Mouse (Mus musculus): ENCODE results near the gene Cdc42bpb. TPM values are rescaled to one million over a fixed set of nuclear protein-coding genes. Genes with fewer than 3 reads are reported as not detected.

Gene Cdc42bpb
- polyA plus RNA-seq (2015; fragmentation: Nextera tagmentation; extraction: Ambion mirVana): 31.9 and 40.0 TPM in 2 replicates

DNA sequence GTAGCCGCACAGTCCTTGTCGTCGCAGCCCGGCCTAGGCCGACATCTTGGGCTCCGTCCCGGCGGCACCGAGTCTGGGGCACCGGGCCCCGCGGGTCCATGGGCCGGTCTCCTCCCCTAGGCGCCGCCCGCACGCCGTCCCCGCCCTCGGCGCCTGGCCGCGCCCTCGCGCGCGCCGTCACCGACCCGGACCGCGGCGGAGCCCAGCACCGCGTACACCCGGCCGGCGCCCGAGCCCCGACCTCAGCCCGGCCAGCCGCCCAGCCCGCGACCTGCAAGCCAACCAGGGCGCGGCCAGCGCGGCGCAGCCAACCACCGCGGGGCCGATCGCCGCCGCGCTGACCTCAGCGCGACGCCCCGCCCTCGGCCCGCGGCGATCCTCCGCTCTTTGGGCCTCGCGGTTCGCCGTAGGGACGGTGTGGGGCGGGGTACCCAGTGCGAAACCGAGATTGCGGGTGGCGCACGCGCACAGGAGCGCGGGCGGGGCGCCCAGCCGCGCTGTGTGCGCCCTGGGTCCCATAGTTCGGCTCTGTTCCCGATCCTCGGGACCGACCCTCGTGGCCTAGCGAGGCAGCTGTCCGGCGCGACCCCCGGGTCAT is at the start of gene Cdc42bpb:
Gene Cdc42bpb (minus strand): TSS at position 343 of the 598 bp plus-strand sequence.
- WGBS: under 1% methylated on average over 92 of the region's 94 CpGs
- Histone ChIP-seq H3K4me1 (peaks cover 47% of the 10 kb centered on the region), H3K27ac (peak within 1 kb of the TSS; percentile 97)

DNA sequence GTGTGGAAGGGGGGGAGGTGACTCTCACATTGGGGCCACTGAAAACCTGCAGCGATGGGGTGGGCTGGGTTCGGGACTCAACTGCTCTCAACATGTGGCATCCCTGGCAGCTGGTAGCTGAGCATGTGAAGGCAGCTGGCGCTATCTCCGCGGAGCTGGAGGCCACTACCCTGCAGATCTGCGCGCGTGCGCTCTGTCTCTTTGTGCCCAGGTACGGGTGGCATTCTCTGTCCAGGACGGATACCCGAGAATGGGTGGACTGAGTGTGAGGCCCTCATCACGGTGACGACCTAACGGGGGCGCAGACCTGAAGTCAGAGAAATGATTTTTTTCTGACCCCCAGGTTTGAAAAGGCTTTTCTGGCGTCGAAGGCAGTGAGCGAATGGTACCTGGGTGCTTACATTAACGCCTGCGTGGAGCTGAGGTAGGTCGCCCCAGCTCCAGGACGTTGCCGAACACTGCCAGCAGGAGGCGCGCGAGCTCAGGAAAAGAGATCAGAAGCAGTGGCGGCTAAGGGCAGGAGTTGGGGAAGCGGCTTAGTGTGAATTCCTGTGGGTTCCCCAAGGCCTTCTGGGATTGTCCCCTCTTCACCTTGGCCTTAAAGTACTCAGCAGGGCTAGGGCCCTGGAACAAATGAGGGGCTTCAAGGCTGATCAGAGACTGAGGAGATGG is 48.4 kb upstream of the Cdc42bpb start:
- H3K4me2 ChIP-seq: no peak overlapping the region
- H3K27me3 ChIP-seq: peaks cover 72% of the 10 kb centered on the region
- WGBS: 17% methylated on average over 29 of the region's 29 CpGs
- peak; percentile 24; the same call in 1 of the 2 replicates for ATAC-seq (replicated peaks; ENCODE audit: low FRiP score)
- H3K4me3 ChIP-seq (replicated peaks): no peak overlapping the region
- H3K4me1 ChIP-seq: peaks cover 82% of the 10 kb centered on the region
- no peak overlapping the region for H3K9ac ChIP-seq
- no peaks in the 10 kb centered on the region for H3K36me3 ChIP-seq
- no peak overlapping the region for H3K27ac ChIP-seq
- no peaks in the 10 kb centered on the region for H3K9me3 ChIP-seq (replicated peaks)

More for the DNA sequence above, at the start of gene Cdc42bpb:
- no peaks in the 10 kb centered on the region for H3K36me3 ChIP-seq
- H3K9me3 ChIP-seq (replicated peaks): no peaks in the 10 kb centered on the region
- peak within 1 kb of the TSS; percentile 98 for H3K4me3 ChIP-seq (replicated peaks)
- H3K9ac ChIP-seq: peak within 1 kb of the TSS; percentile 91
- peak; percentile 93 for ATAC-seq (replicated peaks; ENCODE audit: low FRiP score)
- H3K27me3 ChIP-seq: no peaks in the 10 kb centered on the region
- H3K4me2 ChIP-seq: peak within 1 kb of the TSS; percentile 74

DNA sequence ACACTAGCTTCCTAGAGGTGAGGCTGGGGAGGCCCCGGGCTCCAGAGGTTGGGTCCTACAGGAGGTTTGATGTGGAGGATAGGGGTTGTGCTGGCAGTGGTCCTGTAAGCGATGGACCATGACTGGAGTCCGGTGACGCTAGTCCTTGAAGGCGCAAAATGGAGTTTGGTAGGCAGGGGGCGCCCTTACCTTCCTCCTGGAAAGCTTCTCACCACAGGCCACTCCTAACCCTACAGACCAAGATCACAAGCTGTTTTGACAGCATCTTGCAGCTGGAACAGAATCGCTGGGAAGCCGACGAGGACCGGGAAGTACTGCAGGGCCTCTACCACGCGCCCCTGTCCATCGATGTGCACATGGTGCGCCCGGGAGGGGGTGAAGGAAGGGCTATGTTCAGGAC is 47.7 kb upstream of the Cdc42bpb start:
- Histone ChIP-seq H3K4me3 (replicated peaks) (no peak overlapping the region), H3K4me1 (peaks cover 80% of the 10 kb centered on the region), H3K27me3 (peaks cover 71% of the 10 kb centered on the region), H3K9ac (no peak overlapping the region), H3K27ac (no peak overlapping the region), H3K36me3 (no peaks in the 10 kb centered on the region), H3K4me2 (no peak overlapping the region), H3K9me3 (replicated peaks) (no peaks in the 10 kb centered on the region)
- WGBS: 2% methylated on average over 15 of the region's 15 CpGs
- ATAC-seq (replicated peaks; ENCODE audit: low FRiP score): peak; percentile 30

- H3K9me3 ChIP-seq (replicated peaks): no peaks in the 10 kb centered on the region
- peaks cover 73% of the 10 kb centered on the region for H3K27me3 ChIP-seq
- H3K36me3 ChIP-seq: no peaks in the 10 kb centered on the region
- no peak overlapping the region for H3K4me2 ChIP-seq
- H3K4me1 ChIP-seq: peaks cover 74% of the 10 kb centered on the region
- H3K27ac ChIP-seq: no peak overlapping the region
- no peak overlapping the region for H3K4me3 ChIP-seq (replicated peaks)
- ATAC-seq (replicated peaks; ENCODE audit: low FRiP score): no peak
- WGBS: 13% methylated on average over 9 of the region's 9 CpGs
- no peak overlapping the region for H3K9ac ChIP-seq
Measured at GRCm38 (mm10) chr12:111424547-111424946, 47.0 kb upstream of the Cdc42bpb start.

- peak overlapping the region; percentile 16 for H3K9ac ChIP-seq
- peaks cover 65% of the 10 kb centered on the region for H3K4me1 ChIP-seq
- H3K4me3 ChIP-seq (replicated peaks): peak overlapping the region; percentile 32
- ATAC-seq (replicated peaks; ENCODE audit: low FRiP score): no peak
- peaks cover 74% of the 10 kb centered on the region for H3K27me3 ChIP-seq
- H3K36me3 ChIP-seq: no peaks in the 10 kb centered on the region
- no peaks in the 10 kb centered on the region for H3K9me3 ChIP-seq (replicated peaks)
- 11% methylated on average over 43 of the region's 43 CpGs for WGBS
- peak overlapping the region; percentile 56 for H3K4me2 ChIP-seq
- no peak overlapping the region for H3K27ac ChIP-seq
Measured at GRCm38 (mm10) chr12:111423570-111424129, 46.1 kb upstream of the Cdc42bpb start.

- peaks cover 61% of the 10 kb centered on the region for H3K4me1 ChIP-seq
- H3K9me3 ChIP-seq (replicated peaks): no peaks in the 10 kb centered on the region
- H3K4me2 ChIP-seq: no peak overlapping the region
- peaks cover 67% of the 10 kb centered on the region for H3K27me3 ChIP-seq
- no peak overlapping the region for H3K9ac ChIP-seq
- 47% methylated on average over 5 of the region's 5 CpGs for WGBS
- no peaks in the 10 kb centered on the region for H3K36me3 ChIP-seq
- no peak overlapping the region for H3K27ac ChIP-seq
- 0 out of 2 replicates have a peak overlapping the region, but pooled peaks have one; percentile 32 for H3K4me3 ChIP-seq (replicated peaks)
- ATAC-seq (replicated peaks; ENCODE audit: low FRiP score): no peak
Measured at GRCm38 (mm10) chr12:111422852-111423251, 45.3 kb upstream of the Cdc42bpb start.

GRCm38 (mm10) chr12:111420946-111421709 is 43.6 kb upstream of the Cdc42bpb start:
- Histone ChIP-seq H3K27ac (no peak overlapping the region), H3K4me3 (replicated peaks) (no peak overlapping the region), H3K27me3 (peaks cover 62% of the 10 kb centered on the region), H3K9me3 (replicated peaks) (no peaks in the 10 kb centered on the region), H3K36me3 (no peaks in the 10 kb centered on the region), H3K4me1 (peaks cover 66% of the 10 kb centered on the region), H3K9ac (no peak overlapping the region), H3K4me2 (no peak overlapping the region)
- 48% methylated on average over 7 of the region's 7 CpGs for WGBS
- ATAC-seq (replicated peaks; ENCODE audit: low FRiP score): no peak

DNA sequence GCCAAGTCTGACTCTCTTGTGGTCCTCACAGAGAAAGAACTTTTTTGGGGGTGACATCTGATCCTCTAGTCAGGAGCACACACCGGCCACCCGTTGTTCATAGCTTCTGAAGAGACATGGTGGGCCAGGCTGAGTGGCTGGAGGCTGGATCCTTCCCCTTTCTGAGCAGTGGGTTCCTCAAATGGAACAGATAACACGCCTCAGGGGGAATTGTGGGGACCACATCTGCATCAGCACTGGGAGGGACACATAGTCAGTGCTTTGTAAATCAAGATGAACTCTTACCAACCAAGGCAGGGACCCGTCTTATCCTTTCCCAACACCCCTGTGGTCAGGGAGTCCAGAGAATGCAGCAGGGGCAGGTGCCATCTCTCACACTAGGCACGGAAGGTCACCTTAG is 42.4 kb upstream of the Cdc42bpb start:
- no peak overlapping the region for H3K4me3 ChIP-seq (replicated peaks)
- no peak overlapping the region for H3K4me2 ChIP-seq
- no peak for ATAC-seq (replicated peaks; ENCODE audit: low FRiP score)
- no peak overlapping the region for H3K9ac ChIP-seq
- peaks cover 57% of the 10 kb centered on the region for H3K4me1 ChIP-seq
- H3K27ac ChIP-seq: no peak overlapping the region
- H3K36me3 ChIP-seq: no peaks in the 10 kb centered on the region
- H3K9me3 ChIP-seq (replicated peaks): no peaks in the 10 kb centered on the region
- H3K27me3 ChIP-seq: peaks cover 53% of the 10 kb centered on the region
- 82% methylated on average over 5 of the region's 5 CpGs for WGBS

DNA sequence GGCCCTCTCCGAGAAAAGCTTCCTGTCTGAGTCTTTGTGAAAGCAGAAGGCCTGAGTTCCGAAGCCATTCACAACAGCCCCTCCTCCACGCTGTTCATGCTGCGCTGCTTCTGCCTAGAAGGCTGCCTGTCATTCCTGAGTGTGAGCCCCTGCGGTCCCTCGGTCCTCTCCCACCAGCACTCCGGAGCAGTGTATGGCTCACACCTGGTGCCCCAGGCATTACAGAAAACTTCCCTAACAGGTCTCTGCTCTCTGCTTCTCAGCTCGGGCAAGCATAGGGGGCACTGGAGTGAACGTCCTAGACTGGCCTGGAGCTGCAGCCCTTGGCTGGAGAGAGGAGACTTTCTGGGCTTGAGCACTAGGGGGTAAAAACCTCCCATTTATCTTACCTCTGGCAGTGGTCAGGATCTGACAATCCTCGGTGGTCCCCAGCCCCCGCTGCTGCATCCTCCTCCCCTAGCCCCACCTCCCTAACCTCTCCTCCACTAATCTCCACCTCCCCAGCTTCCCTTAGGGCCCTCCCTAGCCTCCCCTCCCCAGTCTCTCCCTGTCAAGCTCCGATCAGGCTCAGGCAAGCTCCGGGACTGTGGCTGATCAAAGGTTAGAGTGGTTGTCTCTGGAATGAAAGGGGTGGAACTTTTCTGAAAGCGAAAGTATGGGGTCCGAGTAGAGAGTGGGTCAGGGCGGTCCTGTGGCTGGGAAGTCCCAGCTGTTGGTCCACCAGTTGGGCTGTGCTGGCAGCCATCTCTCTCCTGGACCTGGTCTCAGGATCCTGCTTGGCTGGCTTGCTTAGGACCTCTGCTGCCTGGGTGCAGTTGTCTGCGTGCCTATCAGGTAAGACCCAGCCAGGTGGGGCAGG is 39.6 kb upstream of the Cdc42bpb start, which contains the start of gene Exoc3l4:
Gene Exoc3l4 (plus strand): TSS at position 97 of the 859 bp plus-strand sequence.
- Histone ChIP-seq H3K4me2 (peak within 1 kb of the TSS; percentile 77), H3K4me3 (replicated peaks) (peak within 1 kb of the TSS; percentile 46), H3K27me3 (peaks cover 26% of the 10 kb centered on the region), H3K9ac (peak within 1 kb of the TSS; percentile 48), H3K36me3 (no peaks in the 10 kb centered on the region), H3K27ac (peak within 1 kb of the TSS; percentile 86), H3K9me3 (replicated peaks) (no peaks in the 10 kb centered on the region), H3K4me1 (peaks cover 53% of the 10 kb centered on the region)
- ATAC-seq (replicated peaks; ENCODE audit: low FRiP score): peak; percentile 73
- WGBS: 4% methylated on average over 17 of the region's 17 CpGs

- no peaks in the 10 kb centered on the region for H3K36me3 ChIP-seq
- 0% methylated on average over 21 of the region's 21 CpGs for WGBS
- no peaks in the 10 kb centered on the region for H3K9me3 ChIP-seq (replicated peaks)
- H3K27ac ChIP-seq: peak overlapping the region; percentile 77
- H3K27me3 ChIP-seq: peaks cover 7% of the 10 kb centered on the region
- peak overlapping the region; percentile 42 for H3K9ac ChIP-seq
- peak; percentile 81 for ATAC-seq (replicated peaks; ENCODE audit: low FRiP score)
- peak overlapping the region; percentile 66 for H3K4me2 ChIP-seq
- H3K4me3 ChIP-seq (replicated peaks): peak overlapping the region; percentile 37
- peaks cover 42% of the 10 kb centered on the region for H3K4me1 ChIP-seq
Measured at GRCm38 (mm10) chr12:111413300-111413699, 35.8 kb upstream of the Cdc42bpb start.
